Mouse (Mus musculus): Measurements from ENCODE around the gene Hdac8. TPM values are rescaled to one million over a fixed set of nuclear protein-coding genes. Genes with fewer than 3 reads are reported as not detected.

Gene Hdac8
- polyA plus RNA-seq, 1 experiment from 2014 or later = 2.5 TPM

DNA sequence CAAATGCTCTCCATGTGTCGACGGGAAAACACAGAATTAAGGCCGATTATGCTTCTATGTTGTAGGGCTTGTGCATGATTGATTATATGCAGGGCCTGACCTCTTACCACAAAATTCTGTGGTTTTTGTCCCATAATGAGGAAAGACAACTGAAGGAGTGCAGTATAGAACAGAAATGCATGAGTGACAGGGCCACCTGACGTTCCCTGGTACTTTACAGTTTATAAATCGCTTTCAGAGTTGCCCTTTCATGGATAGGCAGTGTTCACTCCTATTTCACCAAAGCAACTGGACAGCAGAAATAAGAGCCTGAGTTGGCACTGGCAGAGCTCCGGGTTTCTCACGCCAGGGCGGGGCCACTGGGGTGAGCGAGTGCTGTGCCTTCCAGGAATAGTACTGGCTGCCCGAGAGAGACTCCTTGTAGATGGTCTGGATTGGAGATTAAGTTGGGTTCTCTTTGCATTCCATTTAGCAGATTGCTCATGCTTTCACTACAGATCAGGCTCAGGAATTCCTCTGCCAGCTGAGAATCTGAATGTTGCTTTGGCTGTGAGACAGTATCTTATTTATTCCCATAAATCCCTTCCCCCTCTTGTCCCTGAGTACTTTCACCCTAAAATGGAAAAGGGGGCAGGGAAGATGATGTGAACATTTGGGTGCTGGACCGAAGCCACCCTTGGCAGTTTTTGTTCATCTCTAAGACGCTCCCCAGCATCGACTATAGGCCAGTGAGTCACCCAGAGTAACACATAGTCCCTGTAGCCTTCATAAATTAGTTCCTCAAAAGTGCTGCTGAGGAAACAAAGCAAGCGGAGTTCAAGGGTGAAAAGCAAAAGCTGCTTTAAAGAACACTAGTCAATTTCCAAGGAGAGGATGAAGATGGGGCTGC is 155.1 kb downstream of the Hdac8 start:
- H3K4me1 ChIP-seq (ENCODE audit: control insufficient read depth, insufficient read depth, low read length) = no peaks in the 10 kb centered on the region
- H3K27ac ChIP-seq (ENCODE audit: low read depth, low read length) = no peak overlapping the region
- no peaks in the 10 kb centered on the region for H3K36me3 ChIP-seq (ENCODE audit: control insufficient read depth, insufficient read depth, low read length)
- H3K4me2 ChIP-seq = no peak overlapping the region
- no peak overlapping the region for H3K4me3 ChIP-seq (ENCODE audit: low read depth, low read length)
- H3K9me3 ChIP-seq (ENCODE audit: control insufficient read depth, low read length) = no peaks in the 10 kb centered on the region
- no peak for DNase-seq (ENCODE audit: low spot score, missing footprints)
- 77% methylated on average over 14 of the region's 14 CpGs for WGBS
- no peak overlapping the region for H3K9ac ChIP-seq (ENCODE audit: low read length)
- peaks cover 4% of the 10 kb centered on the region; the same call in 1 of the 2 replicates for H3K27me3 ChIP-seq (ENCODE audit: control insufficient read depth, insufficient read depth, low read length)
- no peak for ATAC-seq (ENCODE audit: low FRiP score)

- H3K27me3 ChIP-seq (ENCODE audit: control insufficient read depth, insufficient read depth, low read length) = peaks cover 4% of the 10 kb centered on the region; the same call in 1 of the 2 replicates
- no peak overlapping the region for H3K4me3 ChIP-seq (ENCODE audit: low read depth, low read length)
- ATAC-seq (ENCODE audit: low FRiP score) = no peak
- H3K4me1 ChIP-seq (ENCODE audit: control insufficient read depth, insufficient read depth, low read length) = no peaks in the 10 kb centered on the region
- no peaks in the 10 kb centered on the region for H3K9me3 ChIP-seq (ENCODE audit: control insufficient read depth, low read length)
- DNase-seq (ENCODE audit: low spot score, missing footprints) = no peak
- no peak overlapping the region for H3K4me2 ChIP-seq
- 49% methylated on average over 9 of the region's 9 CpGs for whole genome bisulfite sequencing
- no peaks in the 10 kb centered on the region for H3K36me3 ChIP-seq (ENCODE audit: control insufficient read depth, insufficient read depth, low read length)
- H3K27ac ChIP-seq (ENCODE audit: low read depth, low read length) = no peak overlapping the region
- H3K9ac ChIP-seq (ENCODE audit: low read length) = no peak overlapping the region
Observed at GRCm38 (mm10) chrX:102348886-102349486, 156.2 kb downstream of the Hdac8 start.

- Histone ChIP-seq H3K4me3 (ENCODE audit: low read depth, low read length) (no peak overlapping the region), H3K9ac (ENCODE audit: low read length) (no peak overlapping the region), H3K4me2 (no peak overlapping the region), H3K4me1 (ENCODE audit: control insufficient read depth, insufficient read depth, low read length) (no peaks in the 10 kb centered on the region; the same call in 1 of the 2 replicates), H3K36me3 (ENCODE audit: control insufficient read depth, insufficient read depth, low read length) (no peaks in the 10 kb centered on the region), H3K27me3 (ENCODE audit: control insufficient read depth, insufficient read depth, low read length) (no peaks in the 10 kb centered on the region; the same call in 1 of the 2 replicates), H3K9me3 (ENCODE audit: control insufficient read depth, low read length) (no peaks in the 10 kb centered on the region), H3K27ac (ENCODE audit: low read depth, low read length) (no peak overlapping the region)
- DNase-seq (ENCODE audit: low spot score, missing footprints) (no peak), ATAC-seq (ENCODE audit: low FRiP score) (no peak)
- WGBS = 43% methylated on average over 4 of the region's 4 CpGs
Observed at GRCm38 (mm10) chrX:102341688-102342087, 163.5 kb downstream of the Hdac8 start.

DNA sequence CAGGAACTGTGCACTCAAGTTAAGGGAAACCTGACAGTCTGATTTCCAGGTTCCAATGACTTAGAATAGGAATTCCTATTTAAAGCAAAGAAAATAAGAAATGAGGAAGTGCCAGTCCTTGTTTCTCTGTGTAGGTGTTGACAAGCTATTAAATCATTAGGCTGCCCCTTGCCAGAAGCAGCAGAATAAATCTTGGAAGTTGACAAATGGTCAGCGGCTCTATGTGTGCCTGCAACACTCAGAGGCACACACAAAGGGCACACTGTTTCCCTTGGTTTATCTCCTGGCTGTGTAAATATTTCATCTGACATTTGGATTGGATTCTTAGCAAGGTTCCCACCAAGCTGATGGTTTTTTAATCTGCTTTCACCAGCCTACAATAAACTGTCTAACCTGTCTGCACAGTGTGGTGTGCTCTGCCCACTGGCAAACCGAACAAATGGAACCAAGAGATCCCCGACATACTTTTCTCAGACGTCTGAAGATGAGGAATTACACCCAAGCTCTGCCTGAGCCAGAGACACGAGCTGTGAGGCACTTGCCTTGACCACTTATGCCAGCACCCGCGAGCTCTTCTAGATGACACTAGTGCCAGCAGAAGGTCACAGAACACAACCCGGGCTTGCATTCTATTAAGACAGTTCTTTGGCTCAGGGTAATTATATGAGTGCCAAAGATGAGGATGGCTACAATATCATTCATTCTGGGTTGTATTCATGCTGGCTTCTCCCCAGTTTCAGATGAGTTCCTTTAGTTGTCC is 165.6 kb downstream of the Hdac8 start:
- H3K9ac ChIP-seq (ENCODE audit: low read length) = no peak overlapping the region
- no peaks in the 10 kb centered on the region for H3K9me3 ChIP-seq (ENCODE audit: control insufficient read depth, low read length)
- no peaks in the 10 kb centered on the region for H3K36me3 ChIP-seq (ENCODE audit: control insufficient read depth, insufficient read depth, low read length)
- no peak overlapping the region for H3K27ac ChIP-seq (ENCODE audit: low read depth, low read length)
- ATAC-seq (ENCODE audit: low FRiP score) (no peak), DNase-seq (ENCODE audit: low spot score, missing footprints) (no peak)
- no peak overlapping the region for H3K4me2 ChIP-seq
- H3K4me1 ChIP-seq (ENCODE audit: control insufficient read depth, insufficient read depth, low read length) = no peaks in the 10 kb centered on the region; the same call in 1 of the 2 replicates
- no peak overlapping the region for H3K4me3 ChIP-seq (ENCODE audit: low read depth, low read length)
- WGBS = 85% methylated on average over 8 of the region's 8 CpGs
- no peaks in the 10 kb centered on the region; the same call in 1 of the 2 replicates for H3K27me3 ChIP-seq (ENCODE audit: control insufficient read depth, insufficient read depth, low read length)

DNA sequence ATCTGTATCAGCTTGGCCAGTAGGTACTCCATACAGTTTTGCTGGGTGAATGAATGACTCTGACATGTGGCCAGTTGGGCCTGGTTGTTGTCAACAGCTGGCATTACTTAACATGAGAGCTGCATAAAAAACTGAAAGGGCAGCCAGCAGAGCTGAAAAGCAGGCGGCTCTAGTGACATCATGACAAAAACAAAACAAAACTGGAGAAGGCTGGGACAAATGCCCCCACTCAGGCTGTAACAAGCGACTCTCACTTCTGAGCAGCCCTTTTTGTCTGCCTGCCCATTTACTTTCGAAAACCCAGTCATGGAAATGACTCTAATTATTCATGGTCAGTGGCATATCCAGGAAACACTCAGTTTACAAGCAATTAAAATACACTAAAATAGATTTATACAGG is 185.5 kb downstream of the Hdac8 start:
- Histone ChIP-seq H3K4me1 (ENCODE audit: control insufficient read depth, insufficient read depth, low read length) (no peaks in the 10 kb centered on the region), H3K9me3 (ENCODE audit: control insufficient read depth, low read length) (no peaks in the 10 kb centered on the region), H3K4me2 (no peak overlapping the region), H3K4me3 (ENCODE audit: low read depth, low read length) (no peak overlapping the region), H3K9ac (ENCODE audit: low read length) (no peak overlapping the region), H3K27ac (ENCODE audit: low read depth, low read length) (no peak overlapping the region), H3K36me3 (ENCODE audit: control insufficient read depth, insufficient read depth, low read length) (no peaks in the 10 kb centered on the region), H3K27me3 (ENCODE audit: control insufficient read depth, insufficient read depth, low read length) (peaks cover 13% of the 10 kb centered on the region; the same call in 1 of the 2 replicates)
- whole genome bisulfite sequencing = 61% methylated on average over 3 of the region's 3 CpGs
- DNase-seq (ENCODE audit: low spot score, missing footprints) (no peak), ATAC-seq (ENCODE audit: low FRiP score) (no peak)

- Histone ChIP-seq H3K36me3 (ENCODE audit: control insufficient read depth, insufficient read depth, low read length) (no peaks in the 10 kb centered on the region), H3K9me3 (ENCODE audit: control insufficient read depth, low read length) (no peaks in the 10 kb centered on the region), H3K9ac (ENCODE audit: low read length) (no peak overlapping the region), H3K27ac (ENCODE audit: low read depth, low read length) (no peak overlapping the region), H3K4me2 (no peak overlapping the region), H3K27me3 (ENCODE audit: control insufficient read depth, insufficient read depth, low read length) (peaks cover 13% of the 10 kb centered on the region; the same call in 1 of the 2 replicates), H3K4me3 (ENCODE audit: low read depth, low read length) (no peak overlapping the region), H3K4me1 (ENCODE audit: control insufficient read depth, insufficient read depth, low read length) (no peaks in the 10 kb centered on the region)
- no peak for DNase-seq (ENCODE audit: low spot score, missing footprints)
- ATAC-seq (ENCODE audit: low FRiP score) = no peak
Observed at GRCm38 (mm10) chrX:102319252-102319651, 185.9 kb downstream of the Hdac8 start.

DNA sequence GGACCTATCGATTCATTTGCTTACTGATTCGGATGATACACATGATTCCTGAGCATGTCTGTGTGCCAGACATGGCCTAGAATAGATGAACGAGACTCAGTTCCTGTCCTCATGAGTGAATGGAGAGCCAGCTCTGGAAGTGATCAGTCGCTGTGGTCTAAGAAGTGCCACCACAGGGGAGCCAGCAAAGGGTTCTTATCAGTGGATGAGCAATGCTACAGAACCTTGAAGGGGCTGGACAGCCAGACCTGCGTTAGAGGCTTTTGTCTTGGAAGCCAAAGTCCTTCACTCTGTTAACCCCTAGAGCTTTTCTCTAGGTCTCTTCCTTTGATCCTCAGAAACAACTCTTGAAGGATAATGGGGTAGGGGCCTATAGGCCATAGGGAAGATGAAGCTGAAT is 186.4 kb downstream of the Hdac8 start:
- no peak for ATAC-seq (ENCODE audit: low FRiP score)

GRCm38 (mm10) chrX:102311119-102311518 is 194.0 kb downstream of the Hdac8 start:
- Histone ChIP-seq H3K9ac (ENCODE audit: low read length) (no peak overlapping the region), H3K4me2 (no peak overlapping the region), H3K9me3 (ENCODE audit: control insufficient read depth, low read length) (no peaks in the 10 kb centered on the region), H3K4me1 (ENCODE audit: control insufficient read depth, insufficient read depth, low read length) (no peaks in the 10 kb centered on the region), H3K27me3 (ENCODE audit: control insufficient read depth, insufficient read depth, low read length) (peaks cover 14% of the 10 kb centered on the region), H3K27ac (ENCODE audit: low read depth, low read length) (no peak overlapping the region), H3K36me3 (ENCODE audit: control insufficient read depth, insufficient read depth, low read length) (no peaks in the 10 kb centered on the region), H3K4me3 (ENCODE audit: low read depth, low read length) (no peak overlapping the region)
- DNase-seq (ENCODE audit: low spot score, missing footprints) (no peak), ATAC-seq (ENCODE audit: low FRiP score) (no peak)
- WGBS = 67% methylated on average over 3 of the region's 3 CpGs

More for the DNA sequence above, 186.4 kb downstream of the Hdac8 start:
- Histone ChIP-seq H3K4me2 (no peak overlapping the region), H3K36me3 (ENCODE audit: control insufficient read depth, insufficient read depth, low read length) (no peaks in the 10 kb centered on the region), H3K9ac (ENCODE audit: low read length) (no peak overlapping the region), H3K4me1 (ENCODE audit: control insufficient read depth, insufficient read depth, low read length) (no peaks in the 10 kb centered on the region), H3K27ac (ENCODE audit: low read depth, low read length) (no peak overlapping the region), H3K9me3 (ENCODE audit: control insufficient read depth, low read length) (no peaks in the 10 kb centered on the region), H3K4me3 (ENCODE audit: low read depth, low read length) (no peak overlapping the region), H3K27me3 (ENCODE audit: control insufficient read depth, insufficient read depth, low read length) (peaks cover 16% of the 10 kb centered on the region; the same call in 1 of the 2 replicates)
- WGBS = 80% methylated on average over 5 of the region's 5 CpGs
- DNase-seq (ENCODE audit: low spot score, missing footprints) = no peak

Measured in midbrain, embryonic 11.5 days (tissue).